Mouse (Mus musculus): ENCODE results near the gene Rsrc1. TPM values are rescaled to one million over a fixed set of nuclear protein-coding genes. Genes with fewer than 3 reads are reported as not detected.
"Not testable (repeated sequence)": the region's sequence is repeated elsewhere in the genome, so short reads cannot be mapped to it uniquely, and the experiment has no call there.

Rsrc1 gene
- total RNA-seq, 2 experiments from 2014 or later, result 10.6 to 13.3 TPM

GRCm38 (mm10) chr3:66983481-66983880 lies 2.3 kb downstream of the Rsrc1 start:
- no peak for DNase-seq

DNA sequence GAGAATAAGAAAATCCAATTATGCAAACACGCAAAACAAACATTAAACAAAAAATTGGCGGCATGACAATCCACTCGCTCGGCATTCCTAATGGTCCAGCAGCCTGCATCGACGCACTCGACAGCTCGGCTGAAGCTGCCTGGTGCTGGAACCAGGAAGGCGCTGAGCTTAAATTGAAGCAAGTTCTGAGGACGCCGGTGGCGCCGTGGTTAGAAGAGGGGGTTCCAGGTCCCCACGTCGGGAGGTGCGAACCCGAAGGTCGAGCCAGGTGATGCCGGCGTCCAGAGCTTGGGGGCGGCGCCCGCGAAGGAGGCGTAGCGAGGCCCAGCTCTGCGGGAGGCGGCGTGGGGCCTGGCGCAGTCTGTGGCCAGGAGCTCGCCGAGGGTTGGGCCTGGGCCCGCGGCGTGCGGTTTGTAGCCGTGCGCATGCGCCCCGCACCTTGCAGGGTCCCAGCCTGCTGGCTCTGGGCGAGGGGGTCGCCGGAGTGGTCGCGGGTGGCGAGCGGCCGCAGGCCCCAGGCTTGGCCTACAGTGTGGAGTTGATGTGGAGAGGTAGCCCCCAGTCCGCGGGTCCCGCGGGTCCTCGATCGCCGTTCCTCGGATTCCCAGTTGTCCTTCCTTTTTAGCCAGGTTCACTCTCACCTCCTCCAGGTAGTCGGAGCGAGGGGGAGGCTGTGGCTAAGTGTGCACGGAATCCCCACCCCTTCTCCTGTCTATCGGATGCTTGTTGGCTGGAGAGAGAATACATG lies 4.5 kb downstream of the Rsrc1 start:
- peak; percentile 78 to 90 for DNase-seq

GRCm38 (mm10) chr3:66986287-66986560 lies 5.0 kb downstream of the Rsrc1 start:
- no peak for DNase-seq

GRCm38 (mm10) chr3:66996820-66997219 lies 15.6 kb downstream of the Rsrc1 start:
- DNase-seq, result no peak

DNA sequence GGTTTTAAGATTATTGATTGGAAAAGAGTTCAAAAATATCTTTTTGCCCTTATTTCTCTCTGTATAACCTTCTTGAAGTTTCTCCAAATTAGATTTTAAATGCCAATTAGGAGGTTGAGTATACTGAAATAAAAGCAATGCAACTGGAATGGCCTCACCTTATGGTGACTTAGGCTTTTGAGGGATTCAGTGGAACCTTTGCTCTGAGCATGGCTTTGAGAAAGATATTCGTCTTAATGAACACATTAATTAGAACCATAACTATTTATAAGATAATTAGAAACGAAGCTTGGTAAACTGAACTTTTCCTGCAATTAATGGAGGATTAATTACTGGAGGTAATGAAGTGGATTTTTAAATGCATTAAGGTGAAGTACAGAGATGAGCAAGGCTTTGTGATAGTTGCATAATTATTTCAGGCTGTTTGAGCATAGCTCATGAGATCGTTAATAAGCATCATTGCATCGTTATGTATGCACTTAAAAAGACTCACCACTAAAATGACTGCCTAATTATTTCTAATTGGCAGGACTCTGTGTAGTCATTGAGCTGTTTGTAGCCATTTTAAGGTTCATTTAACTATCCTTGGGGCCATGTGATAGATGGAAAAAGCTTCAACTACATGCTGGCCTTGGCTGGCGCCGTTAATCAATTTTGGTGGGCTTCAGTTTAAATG lies 55.3 kb downstream of the Rsrc1 start:
- DNase-seq, result no peak

- no peak for DNase-seq
These were observed 78.6 kb downstream of the Rsrc1 start for GRCm38 (mm10) chr3:67059755-67060154.

- no peak for DNase-seq
These were observed 89.6 kb downstream of the Rsrc1 start for GRCm38 (mm10) chr3:67070575-67071488.

DNA sequence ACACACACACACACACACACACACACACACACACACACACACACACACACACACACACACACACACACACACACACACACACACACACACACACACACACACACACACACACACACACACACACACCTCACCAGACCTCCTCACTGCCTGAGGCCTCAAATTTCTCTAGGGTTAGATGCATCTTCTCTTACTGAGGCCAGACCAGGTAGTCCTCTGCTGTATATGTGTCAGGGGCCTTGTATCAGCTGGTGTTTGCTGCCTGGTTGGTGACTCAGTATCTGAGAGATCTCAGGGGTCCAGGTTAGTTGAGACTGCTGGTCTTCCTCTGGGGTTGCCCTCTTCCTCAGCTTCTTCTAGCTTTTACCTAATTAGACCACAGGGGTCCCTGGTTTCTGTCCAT lies 92.5 kb downstream of the Rsrc1 start:
- not testable (repeated sequence) for DNase-seq

DNA sequence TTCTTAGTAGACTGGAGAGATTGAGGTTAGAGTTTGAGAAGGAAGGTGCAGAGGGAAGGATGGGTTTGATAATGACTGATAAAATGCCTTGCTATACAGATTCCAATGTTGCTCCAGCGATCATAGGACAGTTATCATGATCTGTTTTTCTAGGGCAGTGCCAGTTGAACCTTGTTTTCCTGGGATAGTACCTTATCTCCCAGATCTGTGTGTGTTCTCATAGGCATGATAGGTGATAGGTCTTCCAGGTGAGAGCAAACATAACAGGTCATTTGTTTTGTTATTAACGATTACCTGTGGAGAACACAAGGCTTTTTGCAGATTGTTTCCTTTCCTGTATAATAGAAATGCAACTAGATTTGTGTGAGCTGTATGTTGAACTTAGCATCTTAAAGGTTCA lies 94.3 kb downstream of the Rsrc1 start:
- no peak for DNase-seq

DNA sequence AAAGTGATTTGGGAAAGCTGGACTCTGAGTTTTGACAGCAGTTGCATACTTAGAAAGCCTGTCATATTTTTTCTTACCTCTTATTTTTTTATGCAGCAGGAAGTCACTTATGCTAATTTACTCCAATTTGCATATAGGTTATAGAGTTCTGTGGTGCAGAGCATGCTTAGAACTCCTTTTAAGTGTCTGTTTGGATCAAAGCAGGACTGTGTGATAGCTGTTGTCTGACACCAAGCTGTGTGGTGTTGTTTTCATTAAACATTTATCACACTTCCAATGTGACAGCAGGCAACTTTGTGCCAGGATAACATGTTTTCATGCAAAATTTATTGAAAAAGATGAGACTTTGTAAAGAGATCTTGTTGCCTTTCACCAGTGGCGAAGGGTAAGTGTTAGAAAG lies 103.6 kb downstream of the Rsrc1 start:
- DNase-seq, result no peak

GRCm38 (mm10) chr3:67108428-67108827 lies 127.2 kb downstream of the Rsrc1 start:
- no peak for DNase-seq

DNA sequence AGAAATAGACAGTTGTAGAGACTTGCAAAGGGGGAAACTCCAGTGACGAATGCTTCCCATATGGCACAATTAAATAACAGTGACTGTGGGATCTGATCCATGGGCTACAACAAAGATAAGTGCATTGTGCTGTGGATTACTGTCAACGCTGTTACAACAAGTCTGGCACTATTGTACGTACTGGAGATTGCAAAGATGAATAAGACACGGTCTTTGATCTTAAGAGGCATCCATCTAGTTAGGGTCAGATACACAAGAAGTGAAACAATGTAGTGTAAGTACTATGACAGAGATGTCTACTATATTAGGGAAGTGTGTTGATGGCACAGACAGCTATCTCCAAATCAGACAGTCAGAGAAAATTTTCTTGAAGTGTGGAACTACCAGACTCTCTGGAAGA lies 135.1 kb downstream of the Rsrc1 start:
- DNase-seq, result no peak

GRCm38 (mm10) chr3:67132521-67132920 lies 151.3 kb downstream of the Rsrc1 start:
- DNase-seq, result no peak

DNA sequence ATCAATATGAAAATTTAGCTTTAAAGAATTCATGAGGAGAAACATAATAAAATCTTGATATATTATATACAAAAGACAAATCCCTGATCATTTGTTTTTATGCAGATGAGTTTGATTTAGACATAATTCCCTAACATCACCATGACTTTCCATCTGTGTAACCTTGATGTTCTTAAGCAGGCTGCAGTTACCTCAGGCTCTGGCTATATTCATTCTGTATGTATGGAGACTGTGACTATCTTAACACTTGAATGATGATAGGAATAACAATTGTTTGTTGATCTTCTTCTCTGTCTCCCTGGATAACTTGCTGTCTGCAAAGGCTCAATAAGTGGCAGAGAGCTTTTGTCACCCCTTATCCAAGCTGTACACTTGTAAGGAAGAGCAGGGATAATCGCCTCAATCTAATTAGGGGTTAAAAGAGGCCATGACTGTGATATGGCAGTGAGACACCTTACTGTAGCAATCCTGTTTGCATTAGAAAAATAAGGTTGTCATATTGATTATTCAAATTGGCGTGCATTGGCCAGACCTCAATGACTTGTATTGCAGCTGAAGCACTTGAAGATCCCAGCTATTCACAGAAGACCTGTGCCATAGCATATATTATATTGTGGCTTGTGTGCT lies 154.7 kb downstream of the Rsrc1 start:
- no peak for DNase-seq

DNA sequence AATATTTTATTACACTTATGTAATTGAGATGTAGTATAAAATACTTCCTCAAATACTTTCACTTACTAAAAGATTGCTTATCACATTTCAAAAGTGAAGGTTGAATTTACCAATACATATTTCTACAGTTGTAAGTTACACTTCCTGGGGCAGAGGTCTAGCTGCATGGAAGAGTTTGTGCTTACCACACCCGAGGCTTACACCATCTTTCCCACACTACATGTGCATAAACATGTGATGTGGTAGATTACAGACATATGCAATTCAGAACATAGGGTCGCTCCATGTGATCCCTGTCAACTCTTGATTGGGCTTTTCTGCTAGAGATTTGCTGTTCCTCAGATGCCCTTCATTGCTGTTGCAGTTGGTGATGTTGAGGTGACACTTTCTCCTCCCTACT lies 163.8 kb downstream of the Rsrc1 start:
- DNase-seq, result no peak

GRCm38 (mm10) chr3:67146280-67146679 lies 165.1 kb downstream of the Rsrc1 start:
- DNase-seq, result no peak

DNA sequence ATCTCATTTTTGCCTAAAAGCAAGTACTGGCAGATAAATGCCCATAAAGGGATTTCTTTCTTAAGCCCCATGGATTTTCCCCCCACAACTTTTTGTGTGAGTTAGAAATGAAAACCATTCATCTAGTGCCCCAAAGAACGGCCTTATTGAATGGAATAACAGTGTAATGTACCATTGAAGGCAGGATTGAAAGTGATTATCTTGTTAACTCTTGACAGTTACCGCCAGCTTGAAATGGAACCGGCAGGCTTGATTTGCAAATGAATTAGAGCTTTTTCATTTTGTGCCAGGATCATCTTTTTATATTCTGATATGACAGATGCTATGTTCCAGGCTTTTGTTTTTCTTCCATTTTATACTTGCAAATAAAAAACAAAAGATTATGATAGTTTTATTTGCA lies 166.1 kb downstream of the Rsrc1 start:
- no peak for DNase-seq

DNA sequence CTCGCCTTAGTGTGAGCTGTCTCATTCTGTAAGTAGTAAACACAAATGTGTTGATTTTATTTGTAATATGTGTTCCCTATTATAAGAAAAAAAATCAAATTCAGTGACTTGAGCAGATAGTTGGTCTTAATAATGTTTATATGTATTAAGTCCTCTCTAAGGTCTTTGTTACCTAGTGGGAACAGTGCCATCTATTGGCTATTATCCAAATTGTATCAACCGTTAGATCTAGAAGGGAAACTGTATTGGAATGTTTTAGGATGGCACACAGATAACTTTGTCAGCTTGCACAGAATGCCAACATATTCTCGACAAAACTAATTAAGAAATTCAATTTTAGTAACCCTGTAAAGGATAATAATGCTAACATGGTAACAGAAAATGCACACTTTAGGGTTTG lies 216.0 kb downstream of the Rsrc1 start:
- no peak for DNase-seq

DNA sequence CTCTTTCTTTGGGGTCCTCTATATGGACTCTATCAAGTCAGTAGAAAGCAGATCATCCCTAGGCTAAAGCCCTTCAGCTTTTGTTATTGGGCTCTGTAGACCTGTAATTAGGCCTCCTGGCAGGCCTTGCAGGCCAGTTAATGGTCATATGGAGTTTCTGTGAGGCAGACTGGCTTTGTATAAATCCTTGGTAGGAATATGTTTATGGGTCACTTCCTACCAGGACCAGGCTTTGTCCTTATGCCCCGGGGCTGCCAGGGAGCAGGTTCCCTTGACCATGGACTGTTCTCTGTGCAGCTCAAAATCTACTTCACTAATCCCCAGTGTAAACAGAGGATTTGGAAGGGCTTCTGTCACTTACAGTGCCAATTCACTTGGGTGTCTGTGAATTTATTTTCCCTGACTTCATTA lies 231.9 kb downstream of the Rsrc1 start:
- no peak for DNase-seq

DNA sequence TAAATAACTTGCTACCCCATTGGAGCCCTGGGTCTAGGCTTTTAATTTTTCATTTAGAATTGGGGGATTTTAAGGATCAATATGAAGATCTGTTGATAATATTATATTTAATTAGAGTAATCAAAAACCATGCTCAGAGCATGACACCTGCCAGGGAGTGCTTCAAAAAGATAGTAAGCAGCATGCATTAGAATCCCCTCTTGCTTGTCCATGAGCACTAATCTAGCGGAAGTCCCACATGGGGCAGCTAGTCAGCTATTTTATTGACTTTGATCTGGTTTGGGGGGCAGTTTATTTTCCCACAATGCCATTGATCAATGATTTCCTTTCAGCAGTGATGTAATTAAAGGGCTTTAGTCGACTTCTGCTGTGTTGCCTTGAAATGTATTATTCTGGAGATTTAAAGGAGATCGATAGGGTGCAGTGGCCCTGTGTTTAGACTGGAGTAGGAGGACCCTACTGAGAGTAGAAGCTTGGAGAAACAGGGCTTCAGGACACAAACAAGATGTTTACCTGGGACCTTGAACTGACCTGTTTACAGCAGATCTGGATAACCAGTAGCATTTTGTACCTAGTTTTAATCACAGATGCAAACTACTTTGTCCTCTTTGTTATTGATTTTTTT lies 251.5 kb downstream of the Rsrc1 start:
- DNase-seq, result no peak

- not testable (repeated sequence) for DNase-seq
These were observed 261.3 kb downstream of the Rsrc1 start for GRCm38 (mm10) chr3:67242451-67242850.

DNA sequence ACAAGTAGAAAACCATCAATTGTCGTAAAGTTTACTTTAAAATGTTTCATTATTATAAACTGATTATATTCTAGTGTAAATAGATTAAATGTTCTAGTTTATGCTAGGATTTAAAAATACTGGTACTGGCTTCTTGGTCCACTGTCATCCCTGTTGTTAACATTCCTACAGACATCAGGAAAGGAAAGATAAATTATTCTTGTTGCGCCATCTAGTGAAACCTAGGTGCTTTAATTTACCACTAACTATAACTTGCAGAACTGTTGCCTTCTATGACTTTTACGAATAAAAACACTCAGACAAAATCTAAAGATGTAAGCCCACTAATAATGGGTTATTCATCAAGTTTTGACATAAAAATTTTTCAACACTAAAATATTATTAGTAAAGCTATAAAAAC lies 286.3 kb downstream of the Rsrc1 start:
- peak in 1 of 2 experiments; percentile 13 for DNase-seq

All from heart, adult 18-20 months (tissue).